Mouse (Mus musculus) intestine, postnatal 0 days (tissue): ENCODE data around the gene Ppp2r5a. TPM values are rescaled to one million over a fixed set of nuclear protein-coding genes. Genes with fewer than 3 reads are reported as not detected.

ENCODE experiments used
- ATAC-seq: fragments of 200-750 bp; cut with Nextera tagmentation; 2 replicates; pipeline ENCODE4 v1.8.0; 2017; ENCODE audit warnings: mild to moderate bottlenecking, moderate TSS enrichment, moderate library complexity
- H3K27ac ChIP-seq: fragments of 300-500 bp; sonication (generic); 2 replicates; pipeline ENCODE4 v1.5.1; 2014; ENCODE audit warnings: mild to moderate bottlenecking, low read depth, low read length, moderate library complexity
- H3K27me3 ChIP-seq: fragments of 300-500 bp; sonication (generic); replicated peaks from 2 replicates; pipeline ENCODE4 v1.6.1; 2014; ENCODE audit warnings: low read length, mixed read lengths; ENCODE audit not compliant: control insufficient read depth, insufficient read depth
- H3K36me3 ChIP-seq: fragments of 300-500 bp; sonication (generic); 2 replicates; pipeline ENCODE4 v1.6.1; 2014; ENCODE audit warnings: mild to moderate bottlenecking, moderate library complexity; ENCODE audit not compliant: control insufficient read depth, insufficient read depth
- H3K4me1 ChIP-seq: fragments of 300-500 bp; sonication (generic); replicated peaks from 2 replicates; pipeline ENCODE4 v1.6.1; 2014; ENCODE audit warnings: antibody characterized with exemption, low read length, mixed read lengths; ENCODE audit not compliant: control insufficient read depth, insufficient read depth
- H3K4me2 ChIP-seq: fragments of 300-500 bp; sonication (generic); replicated peaks from 2 replicates; pipeline ENCODE4 v1.6.1; 2014; ENCODE audit warnings: low read depth, mild to moderate bottlenecking, moderate library complexity
- H3K4me3 ChIP-seq: fragments of 300-500 bp; sonication (generic); 2 replicates; pipeline ENCODE4 v1.5.1; 2014; ENCODE audit warnings: low read depth, low read length
- H3K9ac ChIP-seq: fragments of 300-500 bp; sonication (generic); 2 replicates; pipeline ENCODE4 v1.6.1; 2014; ENCODE audit warnings: mild to moderate bottlenecking, low read depth, low read length
- H3K9me3 ChIP-seq: fragments of 300-500 bp; sonication (generic); 2 replicates; pipeline ENCODE4 v1.6.1; 2016; ENCODE audit warnings: mixed run types; ENCODE audit not compliant: control insufficient read depth
- CTCF ChIP-seq: sonication (generic); IDR thresholded peaks from 2 replicates; pipeline ENCODE4 v1.5.1; 2016; ENCODE audit warnings: low read depth, mild to moderate bottlenecking, control low read depth, antibody characterized with exemption, moderate library complexity
- WGBS: fragments of 180-500 bp; shearing (Covaris S2); extraction: QIAGEN DNeasy Blood & Tissue Kit; methylation state at CpG from one replicate; pipeline ENCODE4 v1.1.7; 2014; 5-methylcytosine and 5-hydroxymethylcytosine counted together
- polyA plus RNA-seq: library from polyadenylated mRNA; unstranded; fragments of >200 nt; fragmentation: Nextera tagmentation; extraction: Ambion mirVana; gene quantifications from 2 replicates; pipeline ENCODE4 v1.2.1, GENCODE M21; 2015

Ppp2r5a gene
- polyA plus RNA-seq, 1 experiment from 2014 or later: 28.7 TPM

DNA sequence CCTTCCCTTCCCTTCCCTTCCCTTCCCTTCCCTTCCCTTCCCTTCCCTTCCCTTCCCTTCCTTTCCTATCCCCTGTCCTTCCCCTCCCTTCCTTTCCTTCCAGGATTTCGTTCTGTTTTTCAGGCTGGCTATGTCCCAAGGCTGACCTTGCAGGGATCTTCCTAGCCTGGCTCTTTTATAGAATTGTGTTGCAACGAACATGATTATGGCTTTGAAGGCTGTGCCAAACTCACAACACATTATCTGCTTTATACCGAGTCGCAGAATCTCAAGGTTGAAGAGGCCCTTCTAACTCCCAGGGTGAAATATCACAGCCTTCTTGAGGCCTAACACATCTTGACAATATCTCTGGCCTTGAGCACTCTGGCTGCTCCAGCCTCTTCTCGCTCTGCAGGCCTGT is 84.4 kb downstream of the Ppp2r5a start:
- peak overlapping the region; percentile 41; the same call in 1 of the 2 replicates for H3K27ac ChIP-seq
- ATAC-seq: peak; percentile 25
- 28% methylated on average over 5 of the region's 5 CpGs for WGBS

GRCm38 (mm10) chr1:191317591-191318196 is 85.4 kb downstream of the Ppp2r5a start, which contains the start of gene Nenf:
Gene Nenf, minus strand, starts transcription at chr1:191318194.
- Histone ChIP-seq H3K4me2 (peak within 1 kb of the TSS; percentile 84), H3K27me3 (no peaks in the 10 kb centered on the region), H3K4me3 (peak within 1 kb of the TSS; percentile 67), H3K9me3 (no peaks in the 10 kb centered on the region), H3K4me1 (no peaks in the 10 kb centered on the region), H3K27ac (peak within 1 kb of the TSS; percentile 77), H3K9ac (peak within 1 kb of the TSS; percentile 84), H3K36me3 (no peaks in the 10 kb centered on the region)
- TF ChIP-seq CTCF: peak; percentile 47
- 1% methylated on average over 47 of the region's 54 CpGs for WGBS
- ATAC-seq: peak; percentile 85

More for the DNA sequence above, 84.4 kb downstream of the Ppp2r5a start:
- Histone ChIP-seq H3K36me3 (no peaks in the 10 kb centered on the region), H3K4me1 (no peaks in the 10 kb centered on the region), H3K27me3 (no peaks in the 10 kb centered on the region), H3K4me2 (no peak overlapping the region), H3K9me3 (no peaks in the 10 kb centered on the region), H3K9ac (no peak overlapping the region), H3K4me3 (no peak overlapping the region)
- no peak for TF ChIP-seq CTCF

DNA sequence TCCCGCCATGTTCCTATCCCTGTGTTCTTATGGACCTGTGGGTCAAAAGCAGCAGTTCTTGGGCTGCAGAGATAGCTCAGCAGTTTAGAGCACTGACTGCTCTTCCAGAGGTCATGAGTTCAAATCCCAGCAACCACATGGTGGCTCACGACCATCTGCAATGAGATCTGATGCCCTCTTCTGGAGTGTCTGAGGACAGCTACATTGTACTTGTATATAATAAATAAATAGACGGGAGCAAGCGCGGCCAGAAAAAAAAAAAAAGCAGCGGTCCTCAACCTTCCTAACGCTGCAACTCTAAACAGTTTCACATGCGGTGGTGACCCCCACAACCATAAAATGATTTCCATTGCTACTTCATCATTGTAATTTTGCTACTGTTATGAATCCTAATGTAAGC is 86.3 kb downstream of the Ppp2r5a start:
- Histone ChIP-seq H3K36me3 (no peaks in the 10 kb centered on the region), H3K27me3 (no peaks in the 10 kb centered on the region), H3K4me1 (no peaks in the 10 kb centered on the region), H3K27ac (no peak overlapping the region), H3K4me2 (peak overlapping the region; percentile 84), H3K9me3 (no peaks in the 10 kb centered on the region), H3K9ac (no peak overlapping the region), H3K4me3 (no peak overlapping the region)
- peak; percentile 55 for TF ChIP-seq CTCF
- WGBS: 68% methylated on average over 8 of the region's 8 CpGs
- ATAC-seq: no peak

GRCm38 (mm10) chr1:191313926-191314325 is 89.1 kb downstream of the Ppp2r5a start:
- Histone ChIP-seq H3K27ac (no peak overlapping the region), H3K36me3 (no peaks in the 10 kb centered on the region), H3K9ac (no peak overlapping the region), H3K4me1 (no peaks in the 10 kb centered on the region), H3K4me3 (no peak overlapping the region), H3K9me3 (no peaks in the 10 kb centered on the region), H3K4me2 (no peak overlapping the region), H3K27me3 (no peaks in the 10 kb centered on the region)
- 70% methylated on average over 4 of the region's 4 CpGs for WGBS
- no peak for TF ChIP-seq CTCF
- no peak for ATAC-seq

- H3K4me2 ChIP-seq: peak overlapping the region; percentile 61
- TF ChIP-seq CTCF: no peak
- H3K9me3 ChIP-seq: no peaks in the 10 kb centered on the region
- no peak overlapping the region for H3K27ac ChIP-seq
- peak overlapping the region; percentile 50 for H3K4me3 ChIP-seq
- WGBS: 62% methylated on average over 6 of the region's 6 CpGs
- no peak for ATAC-seq
- H3K36me3 ChIP-seq: no peaks in the 10 kb centered on the region
- H3K4me1 ChIP-seq: no peaks in the 10 kb centered on the region
- H3K27me3 ChIP-seq: no peaks in the 10 kb centered on the region
- no peak overlapping the region; the same call in 1 of the 2 replicates for H3K9ac ChIP-seq
Measured at GRCm38 (mm10) chr1:191313158-191313557, 89.9 kb downstream of the Ppp2r5a start.

- peak; percentile 91 for ATAC-seq
- Histone ChIP-seq H3K9me3 (no peaks in the 10 kb centered on the region), H3K4me3 (peak overlapping the region; percentile 50), H3K4me2 (peak overlapping the region; percentile 61), H3K27me3 (no peaks in the 10 kb centered on the region), H3K27ac (peak overlapping the region; percentile 51; the same call in 1 of the 2 replicates), H3K36me3 (peaks cover 1% of the 10 kb centered on the region; the same call in 1 of the 2 replicates), H3K9ac (peak overlapping the region; percentile 54), H3K4me1 (no peaks in the 10 kb centered on the region)
- 0% methylated on average over 14 of the region's 14 CpGs for WGBS
- peak; percentile 98 for TF ChIP-seq CTCF
Measured at GRCm38 (mm10) chr1:191312513-191312941, 90.5 kb downstream of the Ppp2r5a start.
